Mouse (Mus musculus) kidney, embryonic 14.5 days (tissue): ENCODE measurements around the gene Olig1. TPM values are rescaled to one million over a fixed set of nuclear protein-coding genes. Genes with fewer than 3 reads are reported as not detected.

Experiments
- ATAC-seq: fragments of 200-750 bp; cut with Nextera tagmentation; 2 replicates; pipeline ENCODE4 v1.8.0; 2017; ENCODE audit warnings: moderate number of reproducible peaks, mild to moderate bottlenecking, moderate TSS enrichment, moderate library complexity; ENCODE audit not compliant: low FRiP score, low TSS enrichment
- H3K27ac ChIP-seq: fragments of 300-500 bp; sonication (generic); 2 replicates; pipeline ENCODE4 v1.5.1; 2014; ENCODE audit warnings: low read depth, mild to moderate bottlenecking, low read length, moderate library complexity, mixed read lengths
- H3K27me3 ChIP-seq: fragments of 300-500 bp; sonication (generic); 2 replicates; pipeline ENCODE4 v1.6.1; 2014; ENCODE audit warnings: mild to moderate bottlenecking, low read length; ENCODE audit not compliant: control insufficient read depth, insufficient read depth
- H3K36me3 ChIP-seq: fragments of 300-500 bp; sonication (generic); 2 replicates; pipeline ENCODE4 v1.6.1; 2014; ENCODE audit warnings: low read length, mixed read lengths; ENCODE audit not compliant: control insufficient read depth, insufficient read depth
- H3K4me1 ChIP-seq: fragments of 300-500 bp; sonication (generic); 2 replicates; pipeline ENCODE4 v1.6.1; 2014; ENCODE audit warnings: low read length, mixed read lengths; ENCODE audit not compliant: control insufficient read depth, insufficient read depth
- H3K4me2 ChIP-seq: fragments of 300-500 bp; sonication (generic); replicated peaks from 2 replicates; pipeline ENCODE4 v1.6.1; 2014; ENCODE audit warnings: low read depth, mild to moderate bottlenecking, low read length
- H3K4me3 ChIP-seq: fragments of 300-500 bp; sonication (generic); 2 replicates; pipeline ENCODE4 v1.5.1; 2014; ENCODE audit warnings: mild to moderate bottlenecking, low read length
- H3K9ac ChIP-seq: fragments of 300-500 bp; sonication (generic); 2 replicates; pipeline ENCODE4 v1.6.1; 2014; ENCODE audit warnings: low read depth, mild to moderate bottlenecking, low read length, moderate library complexity
- H3K9me3 ChIP-seq: fragments of 300-500 bp; sonication (generic); 2 replicates; pipeline ENCODE4 v1.6.1; 2016; ENCODE audit warnings: low read length; ENCODE audit not compliant: control insufficient read depth
- WGBS: fragments of 180-500 bp; shearing (Covaris S2); extraction: QIAGEN DNeasy Blood & Tissue Kit; methylation state at CpG from one replicate; pipeline ENCODE4 v1.1.7; 2014; 5-methylcytosine and 5-hydroxymethylcytosine counted together
- polyA plus RNA-seq: library from polyadenylated mRNA; unstranded; fragments of >200 nt; fragmentation: Nextera tagmentation; extraction: Ambion mirVana; gene quantifications from 2 replicates; pipeline ENCODE4 v1.2.1, GENCODE M21; 2014

Olig1 gene
- polyA plus RNA-seq, 1 experiment from 2014 or later: not detected

DNA sequence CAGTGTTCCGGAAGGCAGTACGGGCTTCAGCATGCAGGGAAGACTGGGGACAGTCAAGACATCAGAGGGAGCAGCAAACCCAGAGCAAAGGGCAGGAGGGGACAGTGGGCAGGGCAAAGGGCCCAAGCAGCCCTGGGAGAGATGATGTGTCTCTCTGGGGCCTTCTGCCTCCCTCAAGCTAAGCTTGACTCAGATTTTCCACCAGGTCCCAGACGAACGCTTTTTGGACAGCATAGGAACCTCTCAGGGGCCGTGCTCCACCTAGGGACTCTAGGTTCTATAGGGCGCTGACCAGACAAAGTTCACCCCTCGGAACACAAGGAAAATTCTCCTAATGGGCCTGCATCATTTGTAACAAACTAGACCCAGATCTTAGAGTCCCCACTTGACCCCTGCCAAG, 29.8 kb downstream of the Olig1 start:
- no peak overlapping the region for H3K4me2 ChIP-seq
- ATAC-seq: no peak
- no peaks in the 10 kb centered on the region for H3K9me3 ChIP-seq
- WGBS: 86% methylated on average over 7 of the region's 7 CpGs
- H3K4me1 ChIP-seq: peaks cover 5% of the 10 kb centered on the region
- no peaks in the 10 kb centered on the region for H3K36me3 ChIP-seq
- H3K27ac ChIP-seq: no peak overlapping the region
- no peak overlapping the region for H3K9ac ChIP-seq
- peaks cover 41% of the 10 kb centered on the region for H3K27me3 ChIP-seq
- no peak overlapping the region for H3K4me3 ChIP-seq

DNA sequence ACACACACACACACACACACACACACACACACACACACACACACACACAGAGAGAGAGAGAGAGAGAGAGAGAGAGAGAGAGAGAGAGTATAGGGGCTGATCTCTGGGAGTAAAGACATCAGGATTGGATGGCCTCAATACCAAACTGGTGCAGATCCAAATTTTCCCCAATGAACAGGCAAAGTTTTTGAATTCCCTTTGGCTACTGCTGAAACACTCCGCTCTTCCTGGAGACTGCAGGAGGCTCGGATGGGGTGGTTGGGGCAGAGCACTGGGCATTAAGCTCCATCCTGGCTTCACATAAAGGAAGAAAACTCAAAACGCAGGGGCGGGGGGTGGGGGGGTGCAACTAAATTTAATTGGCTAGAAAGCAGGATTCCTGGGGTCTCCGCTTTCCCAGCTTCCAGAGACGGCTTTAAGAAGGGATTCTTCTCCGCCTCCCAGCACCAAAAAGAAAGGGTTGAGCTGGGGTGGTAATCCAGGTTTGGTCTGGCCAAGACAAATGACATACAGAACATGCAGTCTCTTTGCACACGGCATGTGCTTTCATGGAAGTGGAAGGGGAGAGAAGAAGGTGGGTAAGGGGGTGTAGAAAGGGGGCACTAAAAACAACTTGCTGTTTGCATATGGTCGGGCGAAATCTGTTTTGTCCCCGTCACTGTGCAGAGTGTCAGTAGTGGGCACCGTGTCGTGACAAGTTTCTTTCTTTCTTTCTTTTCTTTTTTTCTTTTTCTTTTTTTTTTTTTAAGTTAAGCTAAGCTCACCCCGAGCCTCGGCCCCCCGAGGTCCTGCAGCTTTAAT, 31.3 kb downstream of the Olig1 start:
- WGBS: 41% methylated on average over 16 of the region's 16 CpGs
- peaks cover 5% of the 10 kb centered on the region for H3K4me1 ChIP-seq
- H3K4me3 ChIP-seq: no peak overlapping the region
- no peak overlapping the region for H3K27ac ChIP-seq
- H3K9ac ChIP-seq: no peak overlapping the region
- H3K27me3 ChIP-seq: peaks cover 52% of the 10 kb centered on the region
- H3K9me3 ChIP-seq: no peaks in the 10 kb centered on the region
- no peak for ATAC-seq
- H3K4me2 ChIP-seq: no peak overlapping the region
- H3K36me3 ChIP-seq: no peaks in the 10 kb centered on the region

DNA sequence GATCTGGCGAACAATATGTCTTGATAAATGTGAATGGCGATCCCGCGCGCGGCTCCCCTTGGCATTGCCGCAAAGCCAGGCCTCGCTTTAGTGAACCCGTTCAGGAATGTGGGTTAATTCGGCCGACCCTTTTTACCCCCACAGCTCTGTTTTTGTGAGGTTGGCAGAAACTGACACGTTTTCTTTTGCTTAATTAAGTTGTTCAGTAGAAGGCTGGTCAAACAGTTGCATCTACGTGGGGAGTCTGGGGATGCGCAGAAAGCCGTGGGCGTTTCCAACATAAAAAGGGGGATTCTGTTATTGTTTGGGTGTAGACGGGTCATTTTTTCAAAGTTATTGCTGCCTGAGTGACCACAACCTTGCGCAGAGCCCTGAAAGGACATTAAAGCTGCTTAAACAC, 31.9 kb downstream of the Olig1 start:
- H3K27me3 ChIP-seq: peaks cover 56% of the 10 kb centered on the region
- no peak overlapping the region for H3K9ac ChIP-seq
- no peak for ATAC-seq
- H3K4me2 ChIP-seq: no peak overlapping the region
- peaks cover 5% of the 10 kb centered on the region for H3K4me1 ChIP-seq
- no peak overlapping the region for H3K27ac ChIP-seq
- H3K36me3 ChIP-seq: no peaks in the 10 kb centered on the region
- H3K4me3 ChIP-seq: no peak overlapping the region
- no peaks in the 10 kb centered on the region for H3K9me3 ChIP-seq
- 39% methylated on average over 18 of the region's 18 CpGs for WGBS

DNA sequence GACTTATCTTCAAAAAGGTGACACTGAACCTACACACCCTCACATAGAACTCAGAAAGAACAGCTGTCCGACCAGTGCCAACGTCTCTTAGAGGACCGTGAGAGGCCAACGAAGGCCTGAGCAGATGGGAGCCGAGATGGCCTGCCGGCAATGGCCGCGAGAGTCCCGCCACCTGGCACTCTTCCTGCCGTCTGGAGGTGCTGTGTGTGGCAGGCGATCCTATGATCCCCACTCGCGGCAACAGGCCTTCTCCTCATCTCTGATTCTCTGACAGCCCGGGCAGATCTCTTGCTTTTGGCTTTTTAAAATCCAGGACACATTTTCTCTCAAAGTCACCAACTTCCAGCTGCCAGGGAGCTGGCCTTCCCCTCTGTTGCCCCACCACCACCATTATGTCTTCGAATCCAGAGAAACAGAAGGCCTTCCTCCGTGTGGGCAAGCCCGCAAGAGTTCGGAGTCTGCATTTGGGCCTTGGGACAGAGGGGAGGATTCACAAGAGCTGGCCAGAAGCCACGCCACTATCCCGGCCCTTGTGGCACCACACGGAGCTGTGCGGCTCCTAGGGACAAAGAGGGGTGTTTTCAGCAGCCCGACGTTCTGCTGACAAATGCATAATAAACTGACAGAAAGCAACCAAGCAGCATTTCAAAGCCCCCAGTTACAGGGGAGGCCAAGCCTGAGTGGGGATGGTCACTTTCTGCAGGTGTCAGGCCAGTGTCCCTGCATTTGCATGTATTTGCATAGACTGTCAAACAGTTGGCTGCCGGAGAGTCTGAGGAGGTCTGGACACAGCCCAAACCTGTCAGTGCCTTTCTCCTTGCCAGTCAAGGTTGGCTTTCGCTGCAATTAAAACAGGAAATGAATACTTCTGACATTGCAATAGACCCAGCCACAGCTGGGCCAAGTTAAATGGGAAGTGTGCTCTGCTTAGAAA, 34.5 kb downstream of the Olig1 start:
- H3K4me3 ChIP-seq: no peak overlapping the region
- WGBS: 33% methylated on average over 26 of the region's 26 CpGs

DNA sequence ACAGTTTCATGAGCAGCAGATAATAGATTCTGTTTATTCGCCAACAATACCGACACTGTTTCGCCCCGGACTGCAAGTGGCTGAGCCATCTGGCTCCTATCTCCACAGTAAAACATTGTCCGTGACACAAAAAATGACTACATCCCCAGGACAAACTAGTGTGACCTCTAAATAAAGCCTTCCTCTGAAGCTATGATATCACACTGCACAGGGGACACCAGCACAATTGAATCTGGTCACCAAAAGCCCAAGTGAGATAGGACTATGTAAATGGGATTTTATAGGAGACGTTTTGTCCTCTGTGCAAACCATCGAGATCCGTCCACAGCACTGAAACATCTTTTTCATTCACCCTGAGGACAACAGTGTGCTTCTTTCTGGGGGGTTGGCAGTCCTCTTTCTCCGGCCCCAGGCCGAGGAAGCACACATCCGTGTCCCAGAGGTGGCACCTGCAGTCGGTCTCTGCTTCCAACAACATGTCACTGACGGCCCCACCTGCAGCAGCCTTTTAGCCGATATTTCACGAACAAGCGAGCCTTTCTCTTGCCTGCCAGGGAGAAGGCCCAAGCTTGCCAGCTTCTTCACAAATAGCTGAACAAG, 36.0 kb downstream of the Olig1 start:
- H3K4me3 ChIP-seq: no peak overlapping the region
- WGBS: 82% methylated on average over 16 of the region's 16 CpGs
- peaks cover 61% of the 10 kb centered on the region for H3K27me3 ChIP-seq
- H3K9ac ChIP-seq: no peak overlapping the region
- no peaks in the 10 kb centered on the region for H3K36me3 ChIP-seq
- no peaks in the 10 kb centered on the region for H3K4me1 ChIP-seq
- H3K9me3 ChIP-seq: no peaks in the 10 kb centered on the region
- no peak overlapping the region for H3K27ac ChIP-seq
- ATAC-seq: no peak
- H3K4me2 ChIP-seq: no peak overlapping the region

More for the DNA sequence above, 34.5 kb downstream of the Olig1 start:
- no peaks in the 10 kb centered on the region for H3K9me3 ChIP-seq
- no peak overlapping the region for H3K4me2 ChIP-seq
- ATAC-seq: no peak
- no peak overlapping the region for H3K9ac ChIP-seq
- no peak overlapping the region for H3K27ac ChIP-seq
- H3K27me3 ChIP-seq: peaks cover 65% of the 10 kb centered on the region
- H3K36me3 ChIP-seq: no peaks in the 10 kb centered on the region
- H3K4me1 ChIP-seq: no peaks in the 10 kb centered on the region

DNA sequence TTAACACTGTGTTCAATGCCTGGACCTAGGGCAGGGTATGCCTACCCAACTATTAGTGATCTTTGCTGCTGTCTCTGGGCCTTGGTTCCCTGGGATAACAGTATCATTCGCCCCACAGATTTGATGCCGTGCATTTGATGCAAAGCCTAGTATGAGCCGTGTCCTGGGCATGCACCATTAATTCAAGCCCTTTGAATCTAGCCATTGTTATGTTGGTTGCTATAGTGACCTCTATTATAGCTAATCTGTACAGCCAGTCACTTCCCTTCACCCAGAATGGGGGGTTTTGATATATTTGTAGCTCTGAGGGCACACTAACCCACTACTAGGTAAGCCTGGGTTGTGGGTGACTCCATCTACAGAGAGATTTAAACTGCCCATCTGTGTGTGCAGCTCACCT, 40.3 kb downstream of the Olig1 start:
- Histone ChIP-seq H3K27ac (no peak overlapping the region), H3K27me3 (peaks cover 56% of the 10 kb centered on the region), H3K9ac (no peak overlapping the region), H3K4me2 (no peak overlapping the region), H3K36me3 (no peaks in the 10 kb centered on the region), H3K4me1 (no peaks in the 10 kb centered on the region), H3K9me3 (no peaks in the 10 kb centered on the region), H3K4me3 (no peak overlapping the region)
- 59% methylated on average over 3 of the region's 3 CpGs for WGBS
- no peak for ATAC-seq

DNA sequence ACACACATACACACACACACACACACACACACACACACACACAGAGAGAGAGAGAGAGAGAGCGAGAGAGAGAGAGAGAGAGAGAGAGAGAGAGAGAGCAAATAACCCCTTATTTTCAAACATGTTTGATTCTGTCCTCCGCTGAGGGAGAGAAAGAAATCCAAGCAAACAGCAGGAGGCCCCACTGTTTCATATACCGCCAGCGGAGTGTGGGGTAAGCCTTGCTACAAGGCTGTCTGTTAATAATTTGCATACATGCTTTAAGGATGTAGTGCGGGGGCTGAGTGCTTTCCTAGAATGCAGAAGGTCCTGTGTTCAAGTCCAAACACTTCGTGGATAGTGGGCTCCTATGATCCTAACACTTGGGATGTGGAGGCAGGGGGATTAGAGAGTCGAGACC, 43.3 kb downstream of the Olig1 start:
- Histone ChIP-seq H3K9me3 (no peaks in the 10 kb centered on the region), H3K9ac (no peak overlapping the region), H3K27me3 (peaks cover 52% of the 10 kb centered on the region), H3K36me3 (no peaks in the 10 kb centered on the region), H3K4me2 (no peak overlapping the region), H3K4me1 (no peaks in the 10 kb centered on the region), H3K27ac (no peak overlapping the region), H3K4me3 (no peak overlapping the region)
- ATAC-seq: no peak
- WGBS: 72% methylated on average over 7 of the region's 7 CpGs

DNA sequence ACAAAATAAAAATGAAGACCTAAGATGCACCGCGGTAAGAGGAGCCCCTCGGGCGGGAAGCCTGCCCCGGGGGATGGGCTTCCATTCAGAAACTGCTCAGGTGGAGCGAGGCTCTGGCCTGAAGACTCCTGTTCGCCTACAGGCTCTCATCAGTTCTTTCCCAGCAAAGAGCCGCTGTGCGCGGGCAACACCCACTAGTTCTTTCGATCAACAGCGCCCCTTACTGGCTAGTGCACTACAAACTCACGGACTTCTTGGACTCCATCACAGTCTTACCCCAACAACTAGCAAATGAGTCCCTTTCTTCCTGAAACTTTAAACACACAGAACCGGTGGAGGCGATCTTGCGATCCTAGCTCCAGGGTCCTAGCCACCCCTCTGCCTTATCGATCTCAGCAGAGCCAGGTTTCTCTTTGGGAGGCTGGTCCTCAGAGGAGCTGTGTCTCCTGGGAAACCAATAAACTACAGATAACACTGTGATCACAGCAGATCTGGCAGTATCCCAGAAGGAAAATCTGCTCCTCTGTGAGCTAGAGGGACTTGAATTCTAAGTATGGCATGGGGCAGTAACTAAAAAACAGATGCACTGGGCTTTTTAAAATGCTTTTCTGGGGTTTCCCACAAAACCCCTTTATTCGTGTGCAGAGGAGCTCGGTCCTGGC, 44.7 kb downstream of the Olig1 start:
- peak; percentile 72 for ATAC-seq
- H3K27ac ChIP-seq: no peak overlapping the region
- H3K4me3 ChIP-seq: no peak overlapping the region
- no peaks in the 10 kb centered on the region for H3K9me3 ChIP-seq
- H3K36me3 ChIP-seq: no peaks in the 10 kb centered on the region
- H3K4me1 ChIP-seq: no peaks in the 10 kb centered on the region
- WGBS: 7% methylated on average over 19 of the region's 19 CpGs
- H3K9ac ChIP-seq: no peak overlapping the region
- peaks cover 48% of the 10 kb centered on the region for H3K27me3 ChIP-seq
- no peak overlapping the region for H3K4me2 ChIP-seq
